Mouse (Mus musculus) macrophage (primary cell): ENCODE results near the gene Llgl1. TPM values are rescaled to one million over a fixed set of nuclear protein-coding genes. Genes with fewer than 3 reads are reported as not detected.

Experiments
- H3K27ac ChIP-seq: fragments of 350-480 bp; formaldehyde crosslinking; 2 replicates; pipeline ENCODE4 v1.9.0; 2021
- H3K36me3 ChIP-seq: fragments of 350-480 bp; formaldehyde crosslinking; 2 replicates; pipeline ENCODE4 v1.9.0; 2021; ENCODE audit errors: inconsistent target
- H3K4me3 ChIP-seq: fragments of 350-480 bp; formaldehyde crosslinking; 2 replicates; pipeline ENCODE4 v1.9.0; 2021; ENCODE audit errors: inconsistent target
- H3K79me2 ChIP-seq: fragments of 350-480 bp; formaldehyde crosslinking; 2 replicates; pipeline ENCODE4 v1.9.0; 2021; ENCODE audit errors: inconsistent target
- WGBS: methylation state at CpG from one replicate; pipeline ENCODE4 v1.1.7; 2026; ENCODE audit warnings: inconsistent platforms; ENCODE audit not compliant: missing documents; 5-methylcytosine and 5-hydroxymethylcytosine counted together
- polyA plus RNA-seq: library from polyadenylated mRNA; stranded (reverse); fragments of 250-400 nt; gene quantifications from 3 replicates; pipeline ENCODE4 v1.2.4, GENCODE M21; 2018; ENCODE audit warnings: inconsistent platforms
- total RNA-seq, 78 experiments: library from RNA; depleted of rRNA; stranded (reverse); fragments of 250-400 nt; gene quantifications; 1 replicate in 9 of 78; 2 replicates in 24 of 78; 3 replicates in 43 of 78; 4 replicates in 2 of 78; pipeline ENCODE4 v1.2.4; 2018; ENCODE audit warnings: inconsistent platforms in 56 of 78

Llgl1 gene
- total RNA-seq (2018; cell fraction: chromatin; rRNA removed), result 10 to 100 TPM in 23 of 26 experiments, 1 to 10 TPM in 3; 7.6 to 55.6 (median 25.8) TPM
- 10 to 100 TPM in 17 of 26 experiments, 1 to 10 TPM in 9; 7.0 to 13.5 (median 10.9) TPM for total RNA-seq (2018; cell fraction: cytosol; rRNA removed)
- total RNA-seq (2018; cell fraction: nucleus; rRNA removed), result 10 to 100 TPM in 21 of 26 experiments, 1 to 10 TPM in 5; 6.4 to 33.4 (median 16.2) TPM
- polyA plus RNA-seq, result 4.8 to 11.6 TPM (median 9.7 TPM) in 3 replicates

- H3K4me3 ChIP-seq, result peak within 1 kb of the TSS; percentile 54
- H3K27ac ChIP-seq, result peak within 1 kb of the TSS; percentile 14; the same call in 1 of the 2 replicates
- no peaks in the 10 kb centered on the region for H3K36me3 ChIP-seq
- peaks cover 23% of the 10 kb centered on the region; the same call in 1 of the 2 replicates for H3K79me2 ChIP-seq
- WGBS, result 0% methylated on average over 68 of the region's 73 CpGs
These were observed at the start of gene Llgl1 for GRCm38 (mm10) chr11:60699524-60700075. Gene Llgl1, plus strand, starts transcription at chr11:60699723.

DNA sequence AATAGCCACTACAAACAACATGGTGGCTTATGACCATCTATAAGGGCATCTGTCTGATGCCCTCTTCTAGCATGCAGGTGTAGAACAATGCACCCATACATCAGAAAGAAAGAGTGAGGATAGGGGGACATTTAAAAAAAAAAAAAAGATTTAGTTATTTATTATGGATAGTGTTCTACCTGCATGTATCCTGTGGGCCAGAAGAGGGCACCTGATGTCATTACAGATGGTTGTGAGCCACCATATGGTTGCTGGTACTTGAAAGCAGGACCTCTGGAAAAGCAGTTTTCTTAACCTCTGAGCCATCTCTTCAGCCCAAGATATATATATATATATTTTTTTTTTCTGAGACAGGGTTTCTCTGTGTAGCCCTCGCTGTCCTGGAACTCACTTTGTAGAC is 3.4 kb upstream of the Llgl1 start:
- Histone ChIP-seq H3K4me3 (no peak overlapping the region), H3K27ac (no peak overlapping the region), H3K36me3 (no peaks in the 10 kb centered on the region), H3K79me2 (peaks cover 11% of the 10 kb centered on the region; the same call in 1 of the 2 replicates)
- WGBS, result 80% methylated on average over 1 of the region's 1 CpGs

DNA sequence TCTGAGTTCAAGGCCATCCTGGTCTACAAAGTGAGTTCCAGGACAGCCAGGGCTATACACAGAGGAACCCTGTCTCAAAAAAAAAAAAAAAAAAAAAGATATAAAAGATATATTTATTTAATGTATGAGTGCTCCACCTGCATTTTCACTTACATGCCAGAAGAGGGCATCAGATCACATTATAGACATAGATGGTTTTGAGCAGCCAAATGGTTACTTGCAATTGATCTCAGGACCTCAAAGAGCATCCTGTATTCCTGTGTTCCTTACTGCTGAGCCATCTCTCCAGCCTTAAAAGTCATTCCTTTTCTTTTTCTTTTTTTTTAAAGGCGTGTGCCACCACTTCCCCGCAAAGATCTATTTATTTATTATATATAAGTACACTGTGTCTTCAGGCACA is 2.0 kb upstream of the Llgl1 start:
- 55% methylated on average over 2 of the region's 2 CpGs for WGBS
- Histone ChIP-seq H3K36me3 (no peaks in the 10 kb centered on the region), H3K27ac (no peak overlapping the region), H3K4me3 (no peak overlapping the region), H3K79me2 (peaks cover 23% of the 10 kb centered on the region; the same call in 1 of the 2 replicates)

- Histone ChIP-seq H3K4me3 (peak overlapping the region; percentile 48), H3K27ac (peak overlapping the region; percentile 14; the same call in 1 of the 2 replicates), H3K79me2 (peaks cover 23% of the 10 kb centered on the region; the same call in 1 of the 2 replicates), H3K36me3 (no peaks in the 10 kb centered on the region)
- 2% methylated on average over 21 of the region's 22 CpGs for WGBS
These were observed 558 bp upstream of the Llgl1 start for GRCm38 (mm10) chr11:60698806-60699523.

DNA sequence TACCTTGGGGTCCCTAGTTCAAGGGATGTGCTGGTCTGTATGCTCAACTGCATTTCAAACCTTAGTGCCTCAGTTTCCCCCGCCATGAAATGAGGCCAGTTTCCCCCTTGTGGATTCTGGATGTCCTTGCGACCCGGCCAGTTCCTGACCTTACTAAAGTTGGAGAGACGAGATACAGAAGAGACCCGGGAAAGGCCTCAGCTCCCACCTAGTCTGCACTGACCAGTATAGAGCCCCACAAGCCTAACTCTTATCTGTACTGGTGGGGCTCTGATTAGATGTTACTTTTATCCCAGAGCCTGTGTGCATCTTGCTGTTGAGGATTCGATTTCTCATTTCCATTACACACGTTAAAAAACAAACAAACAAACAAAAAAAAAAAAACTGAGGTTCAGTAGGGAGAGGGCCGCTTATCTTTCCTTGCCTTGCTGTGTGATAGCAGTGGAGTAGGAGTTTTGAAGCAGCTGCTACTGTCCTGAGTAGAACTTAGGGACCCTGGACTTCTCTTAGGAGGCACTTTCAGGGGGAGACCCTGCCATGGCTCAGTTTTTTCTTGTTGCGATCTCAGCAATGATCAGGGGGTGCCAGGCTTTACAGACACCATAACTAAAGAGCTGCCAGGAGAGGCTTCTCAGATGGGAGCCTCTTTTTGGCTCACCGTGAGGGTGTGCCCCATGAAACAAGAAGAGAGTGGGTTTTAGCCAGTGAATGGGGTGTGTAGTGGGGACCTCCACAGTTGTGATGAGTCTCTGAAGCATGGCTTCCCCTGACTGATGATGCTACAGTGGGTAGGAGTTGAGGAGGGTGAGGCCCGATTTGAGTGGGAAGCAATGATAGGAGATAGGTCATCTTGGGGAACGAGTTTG is 1.0 kb downstream of the Llgl1 start:
- no peaks in the 10 kb centered on the region for H3K36me3 ChIP-seq
- H3K4me3 ChIP-seq, result peak overlapping the region; percentile 54
- WGBS, result 50% methylated on average over 12 of the region's 12 CpGs
- H3K79me2 ChIP-seq, result peaks cover 23% of the 10 kb centered on the region; the same call in 1 of the 2 replicates
- no peak overlapping the region for H3K27ac ChIP-seq

DNA sequence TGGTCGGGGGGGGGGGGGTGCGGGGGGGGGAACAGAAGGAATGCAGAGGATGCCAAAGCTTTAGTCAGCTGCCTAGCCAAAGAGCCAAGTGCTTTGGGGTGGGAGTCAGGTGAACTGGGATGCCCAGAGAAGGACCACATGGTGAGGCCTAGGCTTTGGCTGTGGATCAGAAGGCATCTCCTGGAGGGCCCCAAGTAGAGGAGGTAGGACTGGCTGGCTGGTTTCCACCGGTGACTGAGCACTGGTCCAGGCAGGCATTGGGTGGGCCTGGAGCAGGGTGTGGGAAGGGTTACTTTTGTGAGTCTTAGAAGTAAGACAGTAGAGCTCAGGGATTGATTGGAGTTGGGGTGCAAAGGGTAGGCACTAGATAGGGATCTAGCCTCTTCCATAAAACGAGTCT is 2.1 kb downstream of the Llgl1 start:
- peaks cover 23% of the 10 kb centered on the region; the same call in 1 of the 2 replicates for H3K79me2 ChIP-seq
- 93% methylated on average over 4 of the region's 4 CpGs for WGBS
- no peak overlapping the region for H3K4me3 ChIP-seq
- no peak overlapping the region for H3K27ac ChIP-seq
- H3K36me3 ChIP-seq, result peaks cover 9% of the 10 kb centered on the region

DNA sequence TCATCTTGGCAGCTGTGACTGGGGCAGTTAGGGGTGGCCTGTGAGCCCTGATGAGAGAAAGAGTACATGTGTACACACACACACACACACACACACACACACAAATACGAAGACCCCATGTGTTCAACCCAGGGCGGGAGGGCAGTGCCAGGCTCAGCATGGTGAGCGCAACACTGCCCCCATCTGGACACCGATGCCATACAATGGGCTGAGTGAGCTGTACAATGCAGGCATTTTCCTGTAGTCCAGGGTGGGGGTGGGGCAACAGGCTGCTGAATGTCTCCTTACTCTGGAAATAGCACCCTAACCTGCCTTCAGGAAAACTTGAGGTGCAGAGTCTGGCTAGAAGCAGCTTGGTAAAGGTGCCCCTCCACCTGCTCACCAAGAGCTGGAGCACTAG is 3.6 kb downstream of the Llgl1 start:
- Histone ChIP-seq H3K36me3 (peaks cover 16% of the 10 kb centered on the region), H3K27ac (no peak overlapping the region), H3K4me3 (no peak overlapping the region), H3K79me2 (peaks cover 23% of the 10 kb centered on the region; the same call in 1 of the 2 replicates)
- WGBS, result 44% methylated on average over 4 of the region's 4 CpGs

GRCm38 (mm10) chr11:60704023-60704880 is 4.7 kb downstream of the Llgl1 start:
- whole genome bisulfite sequencing, result 97% methylated on average over 17 of the region's 19 CpGs
- H3K36me3 ChIP-seq, result peaks cover 27% of the 10 kb centered on the region
- H3K79me2 ChIP-seq, result peaks cover 23% of the 10 kb centered on the region; the same call in 1 of the 2 replicates

DNA sequence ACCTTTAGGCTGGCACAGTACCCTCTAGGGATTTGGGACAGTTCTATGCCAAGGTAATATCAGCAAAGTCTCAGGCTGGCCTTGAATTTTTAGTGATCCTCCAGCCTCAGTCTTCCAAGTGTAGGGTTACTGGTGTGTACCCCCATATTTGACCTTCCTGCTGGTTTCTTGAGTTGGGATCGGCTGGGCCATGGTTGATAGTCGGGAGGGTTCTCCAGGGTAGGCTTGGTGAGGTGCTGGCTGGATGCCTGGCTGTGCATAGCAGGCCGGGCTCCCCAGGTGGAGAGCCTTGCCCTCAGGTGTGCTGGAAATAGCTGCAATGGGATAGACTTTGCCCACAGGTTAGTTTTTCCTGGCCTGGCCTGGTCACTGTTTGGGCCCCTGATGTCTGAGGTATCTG is 5.7 kb downstream of the Llgl1 start:
- Histone ChIP-seq H3K4me3 (no peak overlapping the region), H3K79me2 (peaks cover 21% of the 10 kb centered on the region; the same call in 1 of the 2 replicates), H3K27ac (no peak overlapping the region), H3K36me3 (peaks cover 34% of the 10 kb centered on the region)
- 93% methylated on average over 3 of the region's 3 CpGs for WGBS

More at GRCm38 (mm10) chr11:60704023-60704880, 4.7 kb downstream of the Llgl1 start:
- Histone ChIP-seq H3K4me3 (no peak overlapping the region), H3K27ac (no peak overlapping the region)

- H3K79me2 ChIP-seq, result peaks cover 13% of the 10 kb centered on the region; the same call in 1 of the 2 replicates
- WGBS, result 98% methylated on average over 7 of the region's 7 CpGs
- H3K36me3 ChIP-seq, result peaks cover 34% of the 10 kb centered on the region
- no peak overlapping the region for H3K27ac ChIP-seq
- H3K4me3 ChIP-seq, result no peak overlapping the region
These were observed 6.6 kb downstream of the Llgl1 start for GRCm38 (mm10) chr11:60706076-60706475.

- H3K36me3 ChIP-seq, result peaks cover 35% of the 10 kb centered on the region
These were observed 7.4 kb downstream of the Llgl1 start for GRCm38 (mm10) chr11:60706696-60707480.

GRCm38 (mm10) chr11:60707672-60708071 is 8.1 kb downstream of the Llgl1 start:
- Histone ChIP-seq H3K36me3 (peaks cover 43% of the 10 kb centered on the region), H3K27ac (no peak overlapping the region), H3K79me2 (no peaks in the 10 kb centered on the region; the same call in 1 of the 2 replicates), H3K4me3 (no peak overlapping the region)
- 67% methylated on average over 3 of the region's 3 CpGs for WGBS

More at GRCm38 (mm10) chr11:60706696-60707480, 7.4 kb downstream of the Llgl1 start:
- H3K79me2 ChIP-seq, result peaks cover 7% of the 10 kb centered on the region; the same call in 1 of the 2 replicates
- H3K4me3 ChIP-seq, result no peak overlapping the region
- WGBS, result 99% methylated on average over 14 of the region's 14 CpGs
- no peak overlapping the region for H3K27ac ChIP-seq

GRCm38 (mm10) chr11:60708631-60709030 is 9.1 kb downstream of the Llgl1 start:
- WGBS, result 90% methylated on average over 10 of the region's 10 CpGs
- H3K36me3 ChIP-seq, result peaks cover 53% of the 10 kb centered on the region

More at GRCm38 (mm10) chr11:60708631-60709030, 9.1 kb downstream of the Llgl1 start:
- no peak overlapping the region for H3K27ac ChIP-seq
- no peaks in the 10 kb centered on the region; the same call in 1 of the 2 replicates for H3K79me2 ChIP-seq
- no peak overlapping the region for H3K4me3 ChIP-seq
